Mouse (Mus musculus) mature B cell (primary cell): Measurements from ENCODE around the gene Hbb-bh1.

Experiments
- in situ Hi-C: fragments of 300-500 bp; cut with MboI; formaldehyde crosslinking; loops from 2 replicates; pipeline ENCODE4 v1.14.3; 2019

The Hbb-bh1 gene

DNA sequence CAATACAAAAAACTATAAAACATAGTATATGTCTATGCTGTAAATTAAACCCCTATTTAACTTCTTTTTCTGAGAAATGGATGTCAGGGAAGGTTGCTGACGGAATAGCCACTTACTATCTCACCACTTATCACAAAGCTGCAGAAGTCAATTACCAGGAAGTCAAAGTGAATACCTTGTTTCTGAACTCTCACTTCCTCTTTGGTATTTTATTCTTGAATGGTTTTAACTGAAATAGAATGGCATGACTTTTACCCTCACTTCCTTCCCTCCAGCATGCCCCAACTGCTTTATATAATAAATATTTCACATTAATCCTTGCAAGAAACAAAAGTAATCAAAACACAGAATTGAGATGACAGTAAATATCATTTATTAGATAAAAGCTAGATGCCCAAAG, 30.8 kb downstream of the Hbb-bh1 start:
- in situ Hi-C loops, result no loop called here

DNA sequence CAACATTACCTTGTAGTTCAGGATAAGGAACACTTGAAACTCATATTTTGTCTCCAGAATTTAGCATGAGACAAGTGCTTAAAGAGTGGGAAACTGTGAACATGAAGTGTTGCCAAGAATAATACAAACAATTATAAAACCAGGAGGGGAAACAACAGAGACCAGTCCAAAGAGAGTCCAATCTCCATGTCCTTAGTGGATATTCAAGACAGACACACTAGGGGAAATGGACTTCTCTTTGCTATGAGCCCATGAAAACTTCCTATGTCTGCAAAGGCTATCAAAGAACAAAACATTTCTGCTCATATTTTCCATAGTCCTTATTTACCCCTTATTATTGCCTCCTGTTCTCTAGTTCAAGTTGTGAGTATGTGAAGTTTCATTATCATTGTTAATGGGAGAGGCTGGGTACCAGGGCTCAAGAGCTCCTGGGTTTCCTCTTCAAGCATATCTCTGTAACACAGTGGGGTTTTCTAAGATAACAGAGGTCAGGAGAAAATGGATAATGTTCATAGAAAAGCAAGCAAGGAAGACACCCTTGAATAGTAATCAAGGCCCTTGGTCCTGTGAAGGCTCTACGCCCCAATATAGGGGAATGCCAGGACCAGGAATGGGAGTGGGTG, 31.6 kb downstream of the Hbb-bh1 start:
- in situ Hi-C loops, result no loop called here

DNA sequence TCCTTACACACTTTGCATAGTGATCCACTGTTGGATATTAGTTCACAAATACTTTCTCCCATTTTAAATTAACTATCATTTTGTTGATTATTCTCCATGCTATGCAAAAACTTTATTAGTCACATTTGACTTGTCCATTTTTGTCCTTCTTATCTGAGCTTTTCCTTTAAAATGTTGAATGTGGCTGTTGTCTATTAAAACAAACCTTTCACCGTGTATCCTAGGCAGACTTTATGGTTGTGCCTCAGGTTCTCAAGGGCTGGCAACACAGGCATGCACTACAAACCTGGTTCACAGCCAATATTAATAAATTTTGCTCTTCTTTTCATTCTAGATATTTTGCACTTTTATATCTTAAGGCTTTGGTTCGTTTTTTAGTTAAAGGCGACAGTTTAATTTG, 32.2 kb downstream of the Hbb-bh1 start:
- in situ Hi-C loops, result no loop called here

DNA sequence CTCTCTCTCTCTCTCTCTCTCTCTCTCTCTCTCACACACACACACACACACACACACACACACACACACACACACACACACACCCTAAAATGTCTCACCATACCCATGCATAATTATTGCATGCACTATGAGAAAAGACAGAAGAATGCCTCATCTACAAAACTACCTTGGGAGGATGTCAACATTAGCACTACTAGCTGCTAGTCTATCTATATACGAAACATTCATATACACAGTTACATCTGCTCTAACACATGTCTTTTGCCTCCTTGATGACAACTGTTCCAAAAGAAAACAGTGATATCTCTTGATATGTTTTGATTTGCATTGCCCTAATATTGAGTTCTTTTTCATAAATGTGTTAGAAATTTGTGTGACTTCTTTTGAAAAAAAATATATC, 32.7 kb downstream of the Hbb-bh1 start:
- in situ Hi-C loops, result no loop called here

DNA sequence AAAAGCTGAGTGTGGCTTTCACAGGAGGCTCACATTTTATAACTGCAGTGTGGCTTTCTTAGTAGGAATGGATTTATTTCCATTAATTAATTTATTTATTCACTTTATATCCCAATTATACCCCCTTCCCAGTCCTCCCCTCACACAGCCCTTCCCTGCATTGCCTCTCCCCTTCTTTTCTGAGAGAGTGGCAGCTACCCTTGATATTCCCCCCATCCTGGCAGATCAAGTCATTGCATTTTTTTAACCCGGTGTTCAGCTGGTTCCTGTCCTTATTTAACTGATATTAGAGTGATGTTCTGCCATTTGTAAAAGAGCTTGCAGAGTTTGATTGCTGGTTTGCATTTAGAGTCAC, 33.2 kb downstream of the Hbb-bh1 start:
- in situ Hi-C loops, result loop anchor here (10.0 kb wide), 1 partner anchor 55 kb away; no protein-coding TSS in a partner anchor

DNA sequence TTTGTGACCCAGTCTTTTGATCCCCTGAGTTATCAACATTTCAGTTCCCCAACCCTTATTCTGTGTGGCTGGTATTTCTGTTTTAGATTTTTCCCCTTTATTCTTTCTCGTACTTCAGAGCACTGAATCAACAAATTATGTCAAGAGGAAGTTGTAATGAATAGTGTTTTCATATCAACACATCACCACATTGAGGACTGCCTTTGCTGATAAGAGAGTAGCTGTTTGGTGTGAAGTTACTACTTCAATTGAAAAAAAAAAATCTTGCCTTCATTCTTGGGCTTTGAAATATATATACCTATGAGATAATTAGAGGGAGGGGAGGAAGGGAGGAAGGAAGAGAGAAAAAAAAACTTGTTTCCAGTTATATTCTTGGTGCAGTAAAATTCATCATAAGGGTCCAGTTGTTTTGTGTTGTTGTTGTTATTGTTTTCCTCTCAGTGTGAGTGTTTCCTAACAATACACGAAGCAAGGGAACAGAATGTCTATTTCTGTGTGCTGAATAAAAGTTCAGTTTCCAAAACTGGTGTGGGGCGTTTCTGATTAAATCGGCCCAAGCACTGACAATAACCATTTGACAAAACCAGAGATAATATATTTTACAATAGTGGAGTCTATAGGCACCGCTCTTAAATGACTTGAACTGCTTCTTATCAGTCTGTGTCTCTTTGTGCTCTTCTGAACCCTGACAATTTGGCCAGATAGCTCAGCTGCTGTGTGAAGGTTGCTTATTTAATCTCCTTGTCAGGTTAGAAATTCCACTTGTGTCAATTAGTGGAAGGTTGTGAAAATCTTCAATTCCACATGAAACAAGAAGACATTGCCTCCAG, 33.8 kb downstream of the Hbb-bh1 start:
- in situ Hi-C loops, result loop anchor here (10.0 kb wide), 1 partner anchor 56 kb away; no protein-coding TSS in a partner anchor

DNA sequence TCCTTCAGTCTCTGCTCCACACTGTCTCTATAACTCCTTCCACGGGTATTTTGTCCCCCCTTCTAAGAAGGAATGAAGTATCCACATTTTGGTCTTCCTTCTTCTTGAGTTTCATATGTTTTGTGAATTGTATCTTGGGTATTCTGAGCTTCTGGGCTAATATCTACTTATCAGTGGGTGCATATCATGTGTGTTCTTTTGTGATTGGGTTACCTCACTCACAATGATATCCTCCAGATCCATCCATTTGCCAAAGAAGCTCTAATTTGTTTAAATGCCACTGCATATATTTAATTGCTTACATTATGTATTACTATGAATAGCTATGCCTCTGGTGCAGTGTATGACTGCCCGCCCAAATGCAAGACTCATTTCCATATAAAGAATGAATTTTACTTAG, 34.8 kb downstream of the Hbb-bh1 start:
- in situ Hi-C loops, result loop anchor here (10.0 kb wide), 1 partner anchor 57 kb away; no protein-coding TSS in a partner anchor

DNA sequence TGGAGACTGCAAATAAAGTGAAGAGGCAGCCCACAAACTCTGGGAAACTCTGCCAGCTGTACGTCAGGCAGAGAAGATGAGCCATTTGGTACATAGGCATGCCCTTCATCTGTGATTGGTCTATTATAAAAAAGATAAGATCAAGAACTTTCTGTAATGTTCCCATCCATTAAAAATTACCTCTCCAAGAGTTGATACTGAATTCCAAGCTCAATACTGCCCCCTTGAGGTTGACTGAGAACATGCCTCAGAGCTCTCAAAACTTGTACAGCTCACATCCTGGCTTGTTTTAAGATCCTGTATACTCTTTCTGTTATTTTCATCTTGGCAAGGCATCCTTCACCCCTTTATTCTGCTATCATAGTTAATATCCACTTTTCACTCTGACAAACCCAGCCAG, 36.1 kb downstream of the Hbb-bh1 start:
- in situ Hi-C loops, result loop anchor here (10.0 kb wide), 1 partner anchor 58 kb away; no protein-coding TSS in a partner anchor

DNA sequence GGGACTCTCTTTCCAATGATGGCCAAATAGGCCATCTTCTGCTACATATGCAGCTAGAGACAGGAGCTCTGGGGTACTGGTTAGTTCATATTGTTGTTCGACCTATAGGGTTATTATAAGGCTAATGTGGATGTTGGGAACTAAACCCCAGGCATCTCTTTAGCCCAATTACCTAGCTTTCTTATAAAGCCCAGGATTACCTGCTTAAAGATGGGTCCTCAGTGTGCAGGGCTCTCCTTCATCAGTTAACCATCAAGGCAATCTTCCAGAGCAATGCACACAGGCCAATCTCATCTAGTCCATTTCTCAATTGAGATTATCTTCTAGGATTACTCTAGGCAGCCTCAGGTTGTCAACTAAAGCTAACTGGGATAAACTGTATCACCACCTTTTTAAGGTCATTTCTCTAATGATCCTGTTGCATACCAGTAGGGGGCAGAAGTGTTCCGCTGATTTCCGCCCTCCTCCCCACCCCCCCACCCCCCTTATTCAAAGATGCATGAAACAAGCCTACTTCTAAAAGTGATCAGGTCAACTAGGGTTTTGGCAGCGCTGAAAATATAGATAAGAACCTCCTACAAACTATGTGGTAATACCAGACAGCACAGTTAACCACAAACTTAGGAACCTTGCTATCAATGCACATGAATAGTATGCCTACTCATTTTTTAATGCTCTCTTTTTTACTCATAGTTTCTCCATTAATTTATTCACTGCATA, 50.1 kb downstream of the Hbb-bh1 start:
- in situ Hi-C loops, result no loop called here

DNA sequence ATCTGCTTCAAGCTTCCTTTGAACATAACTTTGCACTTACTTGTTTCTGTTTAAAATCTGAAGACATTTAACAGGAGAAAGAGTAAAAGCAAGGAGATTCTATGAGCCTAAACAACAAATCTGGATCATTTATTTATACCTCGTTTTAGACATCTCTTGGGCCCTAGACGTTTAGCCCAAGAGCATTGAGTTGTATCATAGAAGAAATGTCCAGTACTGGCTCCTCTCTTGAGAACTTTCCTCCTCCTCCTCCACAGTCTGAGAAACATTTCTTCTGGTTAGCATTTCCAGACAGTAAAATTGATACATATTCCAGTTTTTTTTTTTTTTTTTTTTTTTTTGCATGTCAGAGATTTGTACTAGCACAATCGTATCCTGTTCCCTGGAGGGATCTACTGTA, 51.2 kb downstream of the Hbb-bh1 start, which contains the start of gene Olfr67:
Gene Olfr67, minus strand, starts transcription at position 101 of the 400 bp plus-strand sequence.
- in situ Hi-C loops, result no loop called here
